Mouse (Mus musculus) stomach, embryonic 16.5 days (tissue): ENCODE results near the gene Ptpn14. TPM values are rescaled to one million over a fixed set of nuclear protein-coding genes. Genes with fewer than 3 reads are reported as not detected.

Experiments
- ATAC-seq: fragments of 200-750 bp; cut with Nextera tagmentation; 2 replicates; pipeline ENCODE4 v1.8.0; 2017; ENCODE audit warnings: moderate number of reproducible peaks, moderate TSS enrichment; ENCODE audit not compliant: insufficient read depth, low FRiP score
- H3K27ac ChIP-seq: fragments of 300-500 bp; sonication (generic); 2 replicates; pipeline ENCODE4 v1.5.1; 2014; ENCODE audit warnings: low read length
- H3K27me3 ChIP-seq: fragments of 300-500 bp; sonication (generic); 2 replicates; pipeline ENCODE4 v1.6.1; 2014; ENCODE audit warnings: low read length, control low read depth, mixed read lengths; ENCODE audit not compliant: control insufficient read depth, insufficient read depth
- H3K36me3 ChIP-seq: fragments of 300-500 bp; sonication (generic); 2 replicates; pipeline ENCODE4 v1.6.1; 2014; ENCODE audit warnings: low read length; ENCODE audit not compliant: control insufficient read depth, insufficient read depth
- H3K4me1 ChIP-seq: fragments of 300-500 bp; sonication (generic); 2 replicates; pipeline ENCODE4 v1.6.1; 2014; ENCODE audit warnings: low read length, control low read depth, mixed read lengths; ENCODE audit not compliant: control insufficient read depth, insufficient read depth
- H3K4me2 ChIP-seq: fragments of 300-500 bp; sonication (generic); 2 replicates; pipeline ENCODE4 v1.6.1; 2014; ENCODE audit warnings: low read depth, low read length, mixed read lengths
- H3K4me3 ChIP-seq: fragments of 300-500 bp; sonication (generic); replicated peaks from 2 replicates; pipeline ENCODE4 v1.5.1; 2014; ENCODE audit warnings: mild to moderate bottlenecking, low read length
- H3K9ac ChIP-seq: fragments of 300-500 bp; sonication (generic); 2 replicates; pipeline ENCODE4 v1.6.1; 2014; ENCODE audit warnings: low read length
- H3K9me3 ChIP-seq: fragments of 300-500 bp; sonication (generic); replicated peaks from 2 replicates; pipeline ENCODE4 v1.6.1; 2016; ENCODE audit warnings: low read length, control low read depth; ENCODE audit not compliant: control insufficient read depth
- WGBS: fragments of 180-500 bp; shearing (Covaris S2); extraction: QIAGEN DNeasy Blood & Tissue Kit; methylation state at CpG from one replicate; pipeline ENCODE4 v1.1.7; 2014; 5-methylcytosine and 5-hydroxymethylcytosine counted together
- polyA plus RNA-seq: library from polyadenylated mRNA; unstranded; fragments of >200 nt; fragmentation: Nextera tagmentation; extraction: Ambion mirVana; gene quantifications from 2 replicates; pipeline ENCODE4 v1.2.1, GENCODE M21; 2015

The Ptpn14 gene
- polyA plus RNA-seq, 1 experiment from 2014 or later, result 8.7 TPM

GRCm38 (mm10) chr1:189888749-189889148 lies 160.7 kb downstream of the Ptpn14 start:
- 77% methylated on average over 10 of the region's 10 CpGs for WGBS
- H3K27me3 ChIP-seq, result no peaks in the 10 kb centered on the region
- no peak overlapping the region for H3K9ac ChIP-seq
- no peaks in the 10 kb centered on the region for H3K9me3 ChIP-seq
- no peak overlapping the region for H3K4me2 ChIP-seq
- H3K4me1 ChIP-seq, result no peaks in the 10 kb centered on the region
- H3K27ac ChIP-seq, result no peak overlapping the region
- H3K4me3 ChIP-seq, result no peak overlapping the region
- ATAC-seq, result no peak
- H3K36me3 ChIP-seq, result no peaks in the 10 kb centered on the region

GRCm38 (mm10) chr1:189894191-189894590 lies 166.1 kb downstream of the Ptpn14 start:
- ATAC-seq, result no peak
- 0 out of 2 replicates have a peak, but pooled peaks cover 9% of the 10 kb centered on the region for H3K36me3 ChIP-seq

GRCm38 (mm10) chr1:189897861-189898260 lies 169.8 kb downstream of the Ptpn14 start:
- no peak overlapping the region for H3K9ac ChIP-seq
- ATAC-seq, result no peak
- H3K4me1 ChIP-seq, result no peaks in the 10 kb centered on the region
- no peak overlapping the region for H3K4me3 ChIP-seq
- H3K27ac ChIP-seq, result no peak overlapping the region
- no peaks in the 10 kb centered on the region for H3K9me3 ChIP-seq
- WGBS, result 71% methylated on average over 9 of the region's 9 CpGs
- no peaks in the 10 kb centered on the region for H3K27me3 ChIP-seq
- H3K36me3 ChIP-seq, result 0 out of 2 replicates have a peak, but pooled peaks cover 9% of the 10 kb centered on the region
- no peak overlapping the region for H3K4me2 ChIP-seq

More at GRCm38 (mm10) chr1:189894191-189894590, 166.1 kb downstream of the Ptpn14 start:
- 88% methylated on average over 9 of the region's 9 CpGs for WGBS
- Histone ChIP-seq H3K4me3 (no peak overlapping the region), H3K4me1 (no peaks in the 10 kb centered on the region), H3K4me2 (no peak overlapping the region), H3K27me3 (no peaks in the 10 kb centered on the region), H3K27ac (no peak overlapping the region), H3K9me3 (no peaks in the 10 kb centered on the region), H3K9ac (no peak overlapping the region)

GRCm38 (mm10) chr1:189898708-189899107 lies 170.6 kb downstream of the Ptpn14 start:
- WGBS, result 73% methylated on average over 13 of the region's 13 CpGs
- Histone ChIP-seq H3K4me1 (no peaks in the 10 kb centered on the region), H3K27me3 (no peaks in the 10 kb centered on the region), H3K4me3 (no peak overlapping the region), H3K36me3 (0 out of 2 replicates have a peak, but pooled peaks cover 9% of the 10 kb centered on the region), H3K9ac (no peak overlapping the region), H3K9me3 (no peaks in the 10 kb centered on the region), H3K27ac (no peak overlapping the region), H3K4me2 (no peak overlapping the region)
- ATAC-seq, result no peak

GRCm38 (mm10) chr1:189899526-189899925 lies 171.5 kb downstream of the Ptpn14 start:
- Histone ChIP-seq H3K27me3 (no peaks in the 10 kb centered on the region), H3K4me1 (no peaks in the 10 kb centered on the region), H3K4me3 (no peak overlapping the region), H3K4me2 (no peak overlapping the region), H3K9me3 (no peaks in the 10 kb centered on the region), H3K36me3 (0 out of 2 replicates have a peak, but pooled peaks cover 9% of the 10 kb centered on the region), H3K27ac (no peak overlapping the region), H3K9ac (0 out of 2 replicates have a peak overlapping the region, but pooled peaks have one; percentile 24)
- no peak for ATAC-seq
- 86% methylated on average over 6 of the region's 6 CpGs for WGBS

- Histone ChIP-seq H3K4me1 (no peaks in the 10 kb centered on the region), H3K4me3 (no peak overlapping the region), H3K9me3 (no peaks in the 10 kb centered on the region), H3K9ac (no peak overlapping the region), H3K27me3 (no peaks in the 10 kb centered on the region), H3K36me3 (no peaks in the 10 kb centered on the region), H3K4me2 (no peak overlapping the region), H3K27ac (no peak overlapping the region)
- WGBS, result 87% methylated on average over 9 of the region's 9 CpGs
- ATAC-seq, result no peak
These were observed 174.3 kb downstream of the Ptpn14 start for GRCm38 (mm10) chr1:189902413-189902812.

GRCm38 (mm10) chr1:189903169-189903568 lies 175.1 kb downstream of the Ptpn14 start:
- no peak overlapping the region for H3K9ac ChIP-seq
- no peaks in the 10 kb centered on the region for H3K27me3 ChIP-seq
- no peak overlapping the region for H3K27ac ChIP-seq
- H3K4me1 ChIP-seq, result no peaks in the 10 kb centered on the region
- H3K4me3 ChIP-seq, result no peak overlapping the region
- ATAC-seq, result no peak
- no peaks in the 10 kb centered on the region for H3K36me3 ChIP-seq
- no peaks in the 10 kb centered on the region for H3K9me3 ChIP-seq
- 81% methylated on average over 11 of the region's 11 CpGs for WGBS
- H3K4me2 ChIP-seq, result no peak overlapping the region

GRCm38 (mm10) chr1:189910685-189911345 lies 182.7 kb downstream of the Ptpn14 start:
- Histone ChIP-seq H3K4me3 (no peak overlapping the region), H3K4me1 (peaks cover 11% of the 10 kb centered on the region; the same call in 1 of the 2 replicates), H3K27me3 (no peaks in the 10 kb centered on the region), H3K9me3 (no peaks in the 10 kb centered on the region), H3K36me3 (0 out of 2 replicates have a peak, but pooled peaks cover 10% of the 10 kb centered on the region), H3K9ac (no peak overlapping the region), H3K27ac (no peak overlapping the region), H3K4me2 (no peak overlapping the region)
- ATAC-seq, result no peak
- 54% methylated on average over 13 of the region's 13 CpGs for WGBS

- no peak for ATAC-seq
- Histone ChIP-seq H3K27ac (no peak overlapping the region), H3K36me3 (0 out of 2 replicates have a peak, but pooled peaks cover 10% of the 10 kb centered on the region), H3K27me3 (no peaks in the 10 kb centered on the region), H3K4me1 (peaks cover 11% of the 10 kb centered on the region; the same call in 1 of the 2 replicates), H3K4me2 (no peak overlapping the region), H3K9ac (no peak overlapping the region), H3K4me3 (no peak overlapping the region), H3K9me3 (no peaks in the 10 kb centered on the region)
- 80% methylated on average over 21 of the region's 21 CpGs for WGBS
These were observed 185.2 kb downstream of the Ptpn14 start for GRCm38 (mm10) chr1:189913093-189913760.
